Mouse (Mus musculus) heart, postnatal 36 days (tissue): Measurements from ENCODE around the gene Fam181a. TPM values are rescaled to one million over a fixed set of nuclear protein-coding genes. Genes with fewer than 3 reads are reported as not detected.

Source experiments
- DNase-seq, 2 experiments: peaks; one replicate each; pipeline ENCODE4 v3.0.0; 2021 to 2022
- intact Hi-C: fragments of 180-260 bp; cut with DNase I; formaldehyde crosslinking; loops from one replicate; pipeline ENCODE4 v1.15.1; 2025
- total RNA-seq, 2 experiments: library from RNA; stranded (reverse); gene quantifications; 2 replicates each; pipeline ENCODE4 v1.2.3; 2021

Gene Fam181a
- total RNA-seq, 2 experiments from 2014 or later = not detected

GRCm38 (mm10) chr12:103352735-103353134 lies 42.0 kb downstream of the Fam181a start:
- intact Hi-C loops = no loop called here
- DNase-seq = peak; percentile 61 to 66

GRCm38 (mm10) chr12:103353538-103353937 lies 42.8 kb downstream of the Fam181a start:
- intact Hi-C loops = no loop called here
- DNase-seq = peak; percentile 61 to 72

- peak; percentile 49 to 58 for DNase-seq
- intact Hi-C loops = no loop called here
These were observed 45.1 kb downstream of the Fam181a start, which contains the start of gene Asb2 for GRCm38 (mm10) chr12:103355746-103356414. Asb2 (minus strand) TSS chr12:103356001.

- no peak for DNase-seq
- intact Hi-C loops = no loop called here
These were observed 45.6 kb downstream of the Fam181a start for GRCm38 (mm10) chr12:103356415-103356748.

GRCm38 (mm10) chr12:103358216-103358615 lies 47.4 kb downstream of the Fam181a start:
- intact Hi-C loops = no loop called here
- DNase-seq = peak; percentile 66

GRCm38 (mm10) chr12:103358951-103359801 lies 48.4 kb downstream of the Fam181a start:
- intact Hi-C loops = no loop called here
- peak in 1 of 2 experiments; percentile 40 for DNase-seq

GRCm38 (mm10) chr12:103360812-103361211 lies 50.0 kb downstream of the Fam181a start:
- DNase-seq = peak in 1 of 2 experiments; percentile 17
- intact Hi-C loops = no loop called here

- intact Hi-C loops = no loop called here
- DNase-seq = no peak
These were observed 50.9 kb downstream of the Fam181a start for GRCm38 (mm10) chr12:103361539-103362307.

- DNase-seq = peak in 1 of 2 experiments; percentile 70
- intact Hi-C loops = no loop called here
These were observed 51.6 kb downstream of the Fam181a start for GRCm38 (mm10) chr12:103362336-103362735.

Other genes with a start within 250 kb of the Fam181a start
- under 1 TPM in 1 of 2 experiments, not detected in 1; 0.43 TPM for gene Prima1, start 68.8 kb upstream of the Fam181a start, total RNA-seq
- 100 to 1,000 TPM; 370 to 512 TPM for gene Asb2, start 45.0 kb downstream of the Fam181a start, total RNA-seq
- gene Otub2, start 77.7 kb downstream of the Fam181a start, total RNA-seq = 1 to 10 TPM; 2.6 to 4.5 TPM
- 1 to 10 TPM; 1.3 to 1.4 TPM for gene 9330161L09Rik, start 96.8 kb downstream of the Fam181a start, total RNA-seq
- gene Ddx24, start 114.9 kb downstream of the Fam181a start, total RNA-seq = 10 to 100 TPM; 81.2 to 82.6 TPM
- gene Ifi27, start 123.2 kb downstream of the Fam181a start, total RNA-seq = 10 to 100 TPM; 64.1 to 65.7 TPM
- gene Ifi27l2a, start 132.7 kb downstream of the Fam181a start, total RNA-seq = 10 to 100 TPM; 43.8 to 98.9 TPM
- not detected for gene Ifi27l2b, start 146.2 kb downstream of the Fam181a start, total RNA-seq
- under 1 TPM; 0.33 to 0.53 TPM for gene Ppp4r4, start 221.3 kb downstream of the Fam181a start, total RNA-seq